Mouse (Mus musculus) hindbrain, embryonic 12.5 days (tissue): ENCODE results near the gene Fam129b. TPM values are rescaled to one million over a fixed set of nuclear protein-coding genes. Genes with fewer than 3 reads are reported as not detected.
"Not testable (repeated sequence)": the region's sequence is repeated elsewhere in the genome, so short reads cannot be mapped to it uniquely, and the experiment has no call there.

Source experiments
- ATAC-seq: fragments of 200-750 bp; cut with Nextera tagmentation; 2 replicates; pipeline ENCODE4 v1.8.0; 2017; ENCODE audit warnings: moderate TSS enrichment; ENCODE audit not compliant: low FRiP score
- H3K27ac ChIP-seq: fragments of 300-500 bp; sonication (generic); 2 replicates; pipeline ENCODE4 v1.5.1; 2016; ENCODE audit warnings: mild to moderate bottlenecking
- H3K27me3 ChIP-seq: fragments of 300-500 bp; sonication (generic); 2 replicates; pipeline ENCODE4 v1.6.1; 2016; ENCODE audit warnings: mild to moderate bottlenecking
- H3K36me3 ChIP-seq: fragments of 300-500 bp; sonication (generic); 2 replicates; pipeline ENCODE4 v1.6.1; 2016; ENCODE audit warnings: mild to moderate bottlenecking
- H3K4me1 ChIP-seq: fragments of 300-500 bp; sonication (generic); 2 replicates; pipeline ENCODE4 v1.6.1; 2016
- H3K4me2 ChIP-seq: fragments of 300-500 bp; sonication (generic); replicated peaks from 2 replicates; pipeline ENCODE4 v1.6.1; 2016; ENCODE audit warnings: mild to moderate bottlenecking
- H3K4me3 ChIP-seq: fragments of 300-500 bp; sonication (generic); 2 replicates; pipeline ENCODE4 v1.5.1; 2016; ENCODE audit warnings: mild to moderate bottlenecking
- H3K9ac ChIP-seq: fragments of 300-500 bp; sonication (generic); 2 replicates; pipeline ENCODE4 v1.6.1; 2016; ENCODE audit warnings: mild to moderate bottlenecking, moderate library complexity
- H3K9me3 ChIP-seq: fragments of 300-500 bp; sonication (generic); replicated peaks from 2 replicates; pipeline ENCODE4 v1.6.1; 2016; ENCODE audit warnings: mild to moderate bottlenecking
- WGBS: fragments of 180-500 bp; shearing (Covaris S2); methylation state at CpG from one replicate; pipeline ENCODE4 v1.1.7; 2016; 5-methylcytosine and 5-hydroxymethylcytosine counted together
- polyA plus RNA-seq: library from polyadenylated mRNA; unstranded; fragments of >200 nt; fragmentation: Nextera tagmentation; extraction: Ambion mirVana; gene quantifications from 2 replicates; pipeline ENCODE4 v1.2.1, GENCODE M21; 2016

Fam129b gene
- polyA plus RNA-seq, 1 experiment from 2014 or later: 42.2 TPM

DNA sequence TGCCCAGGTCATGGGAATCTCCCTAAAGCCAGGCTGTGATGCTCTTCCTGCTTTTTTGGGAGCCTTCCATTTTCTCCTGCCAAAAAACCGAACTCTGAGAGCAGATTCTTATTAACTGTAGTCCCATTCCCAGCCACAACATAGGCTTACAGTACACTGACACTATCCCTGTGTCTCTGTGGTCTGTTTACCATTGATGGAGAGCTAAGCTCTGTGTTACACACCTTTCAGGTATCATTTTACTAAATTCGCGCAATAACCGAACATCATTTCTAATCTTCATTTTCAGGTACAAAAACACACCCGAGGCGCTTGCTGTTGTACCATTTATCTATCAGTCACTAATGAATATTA lies 28.5 kb upstream of the Fam129b start:
- WGBS: 45% methylated on average over 6 of the region's 6 CpGs
- Histone ChIP-seq H3K4me1 (peaks cover 24% of the 10 kb centered on the region), H3K4me3 (peak overlapping the region; percentile 85), H3K4me2 (peak overlapping the region; percentile 81), H3K27me3 (peaks cover 15% of the 10 kb centered on the region), H3K9ac (no peak overlapping the region), H3K36me3 (no peaks in the 10 kb centered on the region), H3K27ac (0 out of 2 replicates have a peak overlapping the region, but pooled peaks have one; percentile 91), H3K9me3 (no peaks in the 10 kb centered on the region)
- ATAC-seq: peak; percentile 59

DNA sequence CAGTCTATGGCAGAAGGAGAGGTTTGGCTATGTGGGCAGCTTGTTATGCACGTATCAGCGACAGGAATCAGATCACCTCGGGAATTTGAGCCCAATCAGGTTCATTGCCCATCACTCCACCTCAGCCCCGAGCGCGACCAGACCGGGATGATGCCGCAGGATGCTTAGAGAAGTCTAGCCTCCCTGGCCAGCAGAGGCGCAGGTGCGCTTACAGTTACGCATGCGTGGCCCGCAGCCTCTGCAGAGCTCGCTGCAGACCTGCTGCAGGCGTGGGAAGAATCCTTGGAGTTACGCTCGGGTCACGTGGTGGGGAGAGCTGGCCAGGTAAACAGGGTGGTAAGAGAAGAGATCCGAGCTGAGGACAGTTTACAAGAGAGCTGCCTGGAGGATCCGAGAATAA lies 23.8 kb upstream of the Fam129b start:
- Histone ChIP-seq H3K4me1 (peaks cover 10% of the 10 kb centered on the region), H3K27ac (no peak overlapping the region), H3K27me3 (peaks cover 21% of the 10 kb centered on the region), H3K4me2 (peak overlapping the region; percentile 27; the same call in 1 of the 2 replicates), H3K36me3 (no peaks in the 10 kb centered on the region), H3K9ac (0 out of 2 replicates have a peak overlapping the region, but pooled peaks have one; percentile 23), H3K4me3 (no peak overlapping the region), H3K9me3 (no peaks in the 10 kb centered on the region)
- WGBS: 2% methylated on average over 20 of the region's 20 CpGs
- ATAC-seq: no peak

DNA sequence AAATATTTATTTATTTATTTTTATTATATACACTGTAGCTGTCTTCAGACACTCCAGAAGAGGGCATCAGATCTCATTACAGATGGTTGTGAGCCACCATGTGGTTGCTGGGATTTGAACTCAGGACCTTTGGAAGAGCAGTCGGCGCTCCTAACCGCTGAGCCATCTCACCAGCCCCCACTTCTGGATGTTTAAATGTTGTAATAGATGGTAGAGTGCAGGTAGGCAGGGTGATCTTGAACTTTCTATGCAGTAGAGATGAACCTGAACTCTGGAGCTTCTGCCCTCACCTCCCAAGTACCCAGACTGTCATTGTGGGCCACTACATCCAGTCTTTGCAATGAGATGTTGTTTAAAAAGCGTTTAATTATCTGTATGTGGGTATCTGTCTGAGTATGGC lies 22.2 kb upstream of the Fam129b start:
- 65% methylated on average over 4 of the region's 4 CpGs for WGBS
- not testable (repeated sequence) for ATAC-seq, H3K9me3 ChIP-seq, H3K4me2 ChIP-seq, H3K36me3 ChIP-seq, H3K27ac ChIP-seq, H3K4me1 ChIP-seq, H3K9ac ChIP-seq, H3K4me3 ChIP-seq
- H3K27me3 ChIP-seq: peaks cover 21% of the 10 kb centered on the region

DNA sequence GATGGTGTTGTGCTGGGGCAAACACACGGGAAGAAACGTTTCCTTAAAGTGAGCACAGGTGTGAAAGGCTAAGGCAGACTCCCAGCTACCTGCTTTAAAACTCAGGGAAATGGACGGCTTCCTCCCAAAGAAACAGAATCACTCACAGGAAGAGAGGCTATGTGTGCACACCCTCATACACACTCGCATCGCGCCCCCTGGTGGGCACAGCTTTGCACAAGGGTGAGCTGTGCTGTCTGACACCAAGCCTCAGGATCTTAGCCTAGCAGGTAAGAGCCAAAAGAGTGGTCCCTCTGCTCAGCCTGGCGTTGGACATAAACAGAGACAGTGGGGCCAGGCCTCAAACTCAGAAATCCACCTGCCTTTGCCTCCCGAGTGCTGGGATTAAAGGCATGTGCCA lies 21.7 kb upstream of the Fam129b start:
- H3K27ac ChIP-seq: no peak overlapping the region
- WGBS: 9% methylated on average over 8 of the region's 8 CpGs
- peaks cover 21% of the 10 kb centered on the region for H3K27me3 ChIP-seq
- H3K36me3 ChIP-seq: no peaks in the 10 kb centered on the region
- H3K4me2 ChIP-seq: no peak overlapping the region
- H3K4me1 ChIP-seq: peaks cover 7% of the 10 kb centered on the region
- no peak overlapping the region for H3K4me3 ChIP-seq
- 0 out of 2 replicates have a peak, but pooled peaks have one; percentile 55 for ATAC-seq
- no peaks in the 10 kb centered on the region for H3K9me3 ChIP-seq
- H3K9ac ChIP-seq: no peak overlapping the region

DNA sequence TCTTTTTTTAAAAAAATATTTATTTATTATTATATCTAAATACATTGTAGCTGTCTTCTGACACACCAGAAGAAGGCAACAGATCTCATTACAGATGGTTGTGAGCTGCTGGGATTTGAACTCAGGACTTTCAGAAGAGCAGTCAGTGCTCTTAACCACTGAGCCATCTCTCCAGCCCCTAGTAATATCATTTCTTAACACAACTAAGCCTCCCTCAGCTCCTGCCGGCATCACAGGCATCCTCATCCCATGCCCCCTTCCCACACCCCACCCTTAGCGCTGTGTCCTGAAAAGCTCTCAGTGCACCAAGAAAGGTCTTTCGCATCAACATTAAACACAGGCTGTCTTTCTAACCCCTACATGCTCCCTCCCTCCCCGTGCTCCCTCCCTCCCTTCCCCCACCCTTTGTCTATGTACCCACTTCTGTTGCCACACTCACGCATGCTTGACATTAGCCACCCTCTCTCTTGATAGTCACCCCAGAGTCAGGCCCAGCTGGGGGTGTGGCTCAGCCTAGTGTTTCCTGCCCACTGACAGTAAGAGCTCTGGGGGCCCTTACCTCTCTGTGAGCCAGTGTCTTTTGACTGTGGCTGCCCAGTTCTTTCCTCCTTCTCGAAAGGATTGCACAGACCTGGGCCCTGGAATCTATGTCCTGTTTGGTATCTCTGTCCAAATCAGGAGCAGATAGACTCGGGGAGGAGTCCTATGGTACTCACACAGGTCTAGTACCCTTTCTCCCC lies 20.7 kb upstream of the Fam129b start:
- H3K4me3 ChIP-seq: no peak overlapping the region
- H3K27me3 ChIP-seq: peaks cover 21% of the 10 kb centered on the region
- no peak overlapping the region for H3K4me2 ChIP-seq
- H3K27ac ChIP-seq: no peak overlapping the region
- no peak overlapping the region for H3K9ac ChIP-seq
- 69% methylated on average over 7 of the region's 7 CpGs for WGBS
- H3K4me1 ChIP-seq: peaks cover 7% of the 10 kb centered on the region
- H3K9me3 ChIP-seq: no peaks in the 10 kb centered on the region
- ATAC-seq: no peak
- no peaks in the 10 kb centered on the region for H3K36me3 ChIP-seq

DNA sequence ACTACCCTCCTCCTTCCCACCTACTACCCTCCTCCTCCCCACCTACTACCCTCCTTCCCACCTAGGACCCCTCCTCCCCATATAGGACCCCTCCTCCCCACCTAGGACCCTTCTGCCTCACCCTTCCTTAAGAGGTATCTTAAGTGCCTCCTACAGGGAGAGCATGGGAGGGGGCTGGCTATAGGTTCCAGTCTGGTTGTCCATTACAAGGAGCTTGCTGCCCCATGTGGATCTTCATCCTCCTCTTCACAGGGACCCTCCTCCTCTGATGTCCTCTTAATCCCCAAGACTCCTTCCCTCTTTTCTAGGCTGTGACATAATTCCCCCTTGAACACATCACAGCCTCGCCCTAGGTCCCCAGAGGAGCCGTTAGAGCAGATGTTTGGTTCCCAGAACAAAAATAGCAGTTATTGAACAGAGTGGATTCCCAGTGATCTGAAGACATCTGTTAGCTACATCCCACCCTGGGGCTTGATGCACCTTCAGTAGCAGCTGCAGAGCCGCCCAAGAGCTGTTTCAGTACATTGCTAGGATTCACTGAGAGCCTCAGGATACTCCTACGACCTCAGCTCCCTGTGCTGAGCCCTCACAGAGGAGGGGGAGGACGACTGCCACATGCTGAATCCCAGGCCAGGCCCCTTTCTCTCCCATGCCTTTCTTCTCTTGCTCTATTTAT lies 20.0 kb upstream of the Fam129b start:
- Histone ChIP-seq H3K4me2 (no peak overlapping the region), H3K9ac (no peak overlapping the region), H3K4me1 (peaks cover 7% of the 10 kb centered on the region), H3K9me3 (no peaks in the 10 kb centered on the region), H3K27me3 (peaks cover 19% of the 10 kb centered on the region), H3K4me3 (no peak overlapping the region), H3K36me3 (no peaks in the 10 kb centered on the region), H3K27ac (no peak overlapping the region)
- 40% methylated on average over 5 of the region's 5 CpGs for WGBS
- ATAC-seq: no peak

DNA sequence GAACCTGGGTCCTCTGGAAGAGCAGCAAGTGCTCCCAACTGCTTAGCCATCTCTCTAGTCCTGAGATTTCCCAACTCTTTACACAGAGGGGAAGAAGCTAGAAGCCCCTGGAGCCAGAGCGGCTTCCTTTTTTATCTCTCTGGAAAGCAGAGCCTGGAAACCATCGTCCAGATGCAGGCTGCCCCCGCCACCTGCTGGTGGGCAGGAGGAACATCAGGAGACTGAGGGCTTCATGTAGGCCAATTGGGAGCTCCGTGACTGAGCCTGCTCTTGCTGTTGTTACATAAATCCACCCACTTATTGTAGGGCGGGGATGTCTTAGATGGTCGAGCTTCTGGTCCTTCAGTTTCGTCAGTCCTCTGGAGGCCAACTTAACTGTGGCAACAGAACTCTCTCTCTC lies 18.3 kb upstream of the Fam129b start:
- Histone ChIP-seq H3K4me3 (no peak overlapping the region), H3K9me3 (no peaks in the 10 kb centered on the region), H3K27me3 (peaks cover 4% of the 10 kb centered on the region; the same call in 1 of the 2 replicates), H3K4me2 (no peak overlapping the region), H3K36me3 (no peaks in the 10 kb centered on the region), H3K27ac (no peak overlapping the region), H3K9ac (no peak overlapping the region), H3K4me1 (peaks cover under 1% of the 10 kb centered on the region)
- 2% methylated on average over 7 of the region's 7 CpGs for WGBS
- ATAC-seq: 0 out of 2 replicates have a peak, but pooled peaks have one; percentile 42

DNA sequence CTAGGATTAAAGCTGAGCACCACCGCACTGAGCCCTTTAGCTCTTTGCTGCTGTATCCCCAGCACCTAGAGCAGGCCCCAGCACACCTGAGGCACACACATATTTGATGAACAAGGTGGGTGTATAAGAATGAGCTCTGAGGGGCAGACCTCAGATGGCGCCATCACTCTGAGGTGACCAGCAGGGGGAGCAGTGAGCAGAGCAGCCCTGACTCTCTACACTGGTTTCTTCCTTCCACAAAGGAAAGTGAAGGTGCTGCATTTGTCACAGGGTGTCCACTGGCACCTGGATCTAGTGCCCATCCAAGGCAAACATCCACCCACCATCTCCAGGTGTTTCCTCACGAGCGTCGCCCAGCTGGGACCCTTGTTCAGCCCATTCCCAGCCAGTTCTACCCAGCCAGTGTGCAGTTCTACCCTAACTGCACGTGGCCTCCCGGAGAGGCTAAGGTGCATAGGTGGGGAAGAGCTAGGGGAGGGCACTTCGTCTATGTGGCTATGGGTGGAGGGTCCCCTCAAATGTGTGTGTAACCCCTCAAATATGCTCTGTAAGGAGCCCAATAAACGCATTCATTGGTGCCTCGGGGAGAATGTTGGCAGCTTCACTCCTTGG lies 16.8 kb upstream of the Fam129b start:
- H3K36me3 ChIP-seq: no peaks in the 10 kb centered on the region
- no peak overlapping the region for H3K4me3 ChIP-seq
- no peaks in the 10 kb centered on the region for H3K27me3 ChIP-seq
- H3K9me3 ChIP-seq: no peaks in the 10 kb centered on the region
- H3K4me2 ChIP-seq: no peak overlapping the region
- peak; percentile 51 for ATAC-seq
- H3K4me1 ChIP-seq: no peaks in the 10 kb centered on the region; the same call in 1 of the 2 replicates
- 47% methylated on average over 10 of the region's 10 CpGs for WGBS
- no peak overlapping the region for H3K27ac ChIP-seq
- no peak overlapping the region for H3K9ac ChIP-seq

DNA sequence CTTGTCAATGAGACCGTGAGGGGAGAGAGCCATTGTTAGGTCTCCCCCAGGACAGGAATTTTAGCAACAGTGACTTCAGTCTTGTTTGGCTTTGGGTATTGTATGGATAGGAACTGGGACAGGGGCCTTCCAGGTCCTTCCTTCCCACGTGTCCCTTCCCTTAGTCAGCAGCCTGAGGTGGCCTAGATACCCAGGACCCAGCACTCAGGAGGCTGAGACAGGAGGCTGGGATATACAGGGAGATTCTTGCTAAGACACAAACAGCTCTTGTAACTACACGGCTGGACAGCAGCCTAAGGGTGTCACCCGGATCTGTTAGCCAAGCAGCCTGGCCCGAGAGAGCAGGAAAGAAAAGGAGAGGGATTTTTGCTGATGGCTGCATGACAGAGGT lies 16.3 kb upstream of the Fam129b start:
- no peak overlapping the region for H3K4me3 ChIP-seq
- no peak overlapping the region for H3K9ac ChIP-seq
- H3K27me3 ChIP-seq: no peaks in the 10 kb centered on the region
- H3K36me3 ChIP-seq: no peaks in the 10 kb centered on the region
- no peak overlapping the region for H3K4me2 ChIP-seq
- no peaks in the 10 kb centered on the region; the same call in 1 of the 2 replicates for H3K4me1 ChIP-seq
- ATAC-seq: no peak
- no peaks in the 10 kb centered on the region for H3K9me3 ChIP-seq
- WGBS: 83% methylated on average over 5 of the region's 5 CpGs
- no peak overlapping the region for H3K27ac ChIP-seq

DNA sequence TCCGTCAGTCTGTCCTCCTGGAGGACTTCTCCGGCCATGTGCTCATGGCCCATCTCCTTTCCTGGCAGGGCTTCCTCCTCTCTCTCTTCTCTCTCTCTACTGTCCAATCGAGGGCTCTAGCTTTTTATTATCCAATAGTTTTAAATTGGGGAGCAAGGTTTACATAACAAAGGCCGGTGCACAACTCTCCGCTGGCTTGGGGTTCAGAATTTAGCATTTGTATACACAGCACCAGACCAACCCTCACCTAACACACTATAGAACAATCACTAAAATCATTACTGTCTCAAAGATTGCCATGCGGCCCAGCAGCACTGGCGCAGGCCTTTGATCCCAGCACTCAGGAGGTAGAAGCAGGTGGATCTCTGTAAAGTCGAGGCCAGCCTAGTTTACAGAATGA lies 15.1 kb upstream of the Fam129b start:
- Histone ChIP-seq H3K4me3 (no peak overlapping the region), H3K27ac (no peak overlapping the region), H3K27me3 (no peaks in the 10 kb centered on the region), H3K36me3 (no peaks in the 10 kb centered on the region), H3K9ac (no peak overlapping the region), H3K9me3 (no peaks in the 10 kb centered on the region), H3K4me1 (no peaks in the 10 kb centered on the region; the same call in 1 of the 2 replicates), H3K4me2 (no peak overlapping the region)
- ATAC-seq: no peak
- WGBS: 82% methylated on average over 8 of the region's 8 CpGs

DNA sequence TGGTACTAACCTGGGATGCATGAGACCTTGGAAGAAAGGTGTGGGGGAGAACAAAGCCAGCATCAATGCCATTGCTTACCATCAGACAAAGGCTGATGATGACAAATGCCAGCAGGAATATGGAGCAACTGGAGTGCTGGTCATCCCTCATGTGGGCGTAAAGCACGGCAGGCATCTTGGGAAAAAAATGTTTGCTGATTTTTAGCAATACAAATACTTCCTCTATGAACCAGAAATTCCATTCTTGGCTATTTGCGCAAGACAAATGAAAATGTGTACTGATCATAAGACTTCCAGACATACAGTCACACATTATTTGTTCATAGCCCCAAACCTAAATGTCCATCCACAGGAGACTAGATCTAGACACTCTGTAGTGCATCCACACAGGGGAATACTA lies 12.6 kb upstream of the Fam129b start:
- no peak overlapping the region for H3K27ac ChIP-seq
- H3K4me1 ChIP-seq: no peaks in the 10 kb centered on the region
- no peaks in the 10 kb centered on the region for H3K36me3 ChIP-seq
- H3K9me3 ChIP-seq: no peaks in the 10 kb centered on the region
- no peaks in the 10 kb centered on the region for H3K27me3 ChIP-seq
- H3K4me2 ChIP-seq: no peak overlapping the region
- ATAC-seq: no peak
- no peak overlapping the region for H3K9ac ChIP-seq
- WGBS: 90% methylated on average over 3 of the region's 3 CpGs
- no peak overlapping the region for H3K4me3 ChIP-seq

DNA sequence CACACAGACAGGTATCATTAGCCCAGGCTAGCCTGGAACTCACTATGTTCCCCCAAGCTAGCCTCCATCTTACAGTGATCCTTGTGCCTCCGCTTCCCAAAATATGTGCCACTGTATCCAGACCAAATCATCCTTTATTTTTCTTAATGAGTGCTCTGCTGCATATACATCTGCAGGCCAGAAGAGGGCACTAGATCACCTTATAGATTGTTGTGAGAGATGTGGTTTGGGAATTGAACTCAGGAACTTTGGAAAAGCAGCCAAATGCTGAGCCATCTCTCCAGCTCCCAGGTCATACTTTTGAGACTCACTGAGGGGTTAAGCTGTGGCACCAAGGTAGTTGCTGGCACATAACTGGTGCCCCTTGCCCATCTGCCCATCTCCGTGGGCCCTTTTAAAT lies 11.2 kb upstream of the Fam129b start:
- ATAC-seq: no peak
- Histone ChIP-seq H3K4me3 (no peak overlapping the region), H3K27ac (no peak overlapping the region), H3K4me2 (no peak overlapping the region), H3K9me3 (no peaks in the 10 kb centered on the region), H3K36me3 (no peaks in the 10 kb centered on the region), H3K9ac (no peak overlapping the region), H3K4me1 (no peaks in the 10 kb centered on the region), H3K27me3 (no peaks in the 10 kb centered on the region)
- 66% methylated on average over 2 of the region's 2 CpGs for WGBS
